20 mouse cellular contexts compared by ENCODE assay signal in genomic region chr1:190207246-190207645, GRCm38 (mm10). TPM values are rescaled to one million over a fixed set of nuclear protein-coding genes. Genes with fewer than 3 reads are reported as not detected.
"Had no signal": no experiment of that assay in that cellular context is flagged by ENCODE, and none has a peak within 500 bp of the region (broad histone marks: within the 10 kb centered on the region; RNA-seq: fewer than 3 reads in every experiment).

No protein-coding gene starts in this region.

- DNase-seq: lung, adult 18-20 months; lung, embryonic 14.5 days; lung, postnatal 10 days; lung, postnatal 4 days; retina, postnatal 1 day; right cerebral cortex, adult 18-20 months; right cerebral cortex, postnatal 25 days; right cerebral cortex, postnatal 4 days; spleen, adult 18-20 months; thymus, adult 18-20 months; thymus, postnatal 14 days; thymus, postnatal 36 days had no signal

- H3K9me3 ChIP-seq: midbrain, embryonic 10.5 days; midbrain, embryonic 13.5 days; midbrain, embryonic 15.5 days; neural tube, embryonic 13.5 days; neural tube, embryonic 15.5 days had no signal

- H3K4me3 ChIP-seq: midbrain, embryonic 10.5 days; midbrain, embryonic 13.5 days; midbrain, embryonic 15.5 days; myocyte; neural tube, embryonic 13.5 days; neural tube, embryonic 15.5 days had no signal

- H3K27me3 ChIP-seq: midbrain, embryonic 13.5 days; midbrain, embryonic 15.5 days; neural tube, embryonic 13.5 days; neural tube, embryonic 15.5 days had no signal

- H3K4me1 ChIP-seq: midbrain, embryonic 13.5 days; midbrain, embryonic 15.5 days; neural tube, embryonic 13.5 days; neural tube, embryonic 15.5 days had no signal

- H3K9ac ChIP-seq: lung, embryonic 14.5 days; midbrain, embryonic 13.5 days; midbrain, embryonic 15.5 days; neural tube, embryonic 13.5 days; neural tube, embryonic 15.5 days had no signal

- H3K27ac ChIP-seq: midbrain, embryonic 10.5 days; midbrain, embryonic 13.5 days; midbrain, embryonic 15.5 days; neural tube, embryonic 13.5 days; neural tube, embryonic 15.5 days had no signal

- H3K36me3 ChIP-seq: midbrain, embryonic 10.5 days; midbrain, embryonic 13.5 days; midbrain, embryonic 15.5 days; neural tube, embryonic 13.5 days; neural tube, embryonic 15.5 days had no signal

- H3K4me2 ChIP-seq: lung, embryonic 14.5 days; midbrain, embryonic 13.5 days; midbrain, embryonic 15.5 days; neural tube, embryonic 13.5 days; neural tube, embryonic 15.5 days had no signal

- ATAC-seq: midbrain, embryonic 13.5 days; midbrain, embryonic 15.5 days had no signal

RNA-seq across cellular contexts. Expression of gene Prox1, which starts 36.7 kb away (rescaled TPM):
- total RNA-seq: megakaryocyte, adult 5-6 weeks; megakaryocyte-erythroid progenitor cell, adult 5-6 weeks had no signal
